Mouse (Mus musculus): Measurements from ENCODE around the gene Prss22. TPM values are rescaled to one million over a fixed set of nuclear protein-coding genes. Genes with fewer than 3 reads are reported as not detected.

Gene Prss22
- polyA plus RNA-seq (2012; rRNA removed): 0.06 TPM in 1 of 2 replicates, not detected in the other

GRCm38 (mm10) chr17:23997901-23998300 lies at the start of gene Prss22:
Gene Prss22, minus strand, starts transcription at chr17:23998100.
- H3K4me1 ChIP-seq (ENCODE audit: control insufficient read depth, insufficient read depth, insufficient read length): 0 out of 2 replicates have a peak, but pooled peaks cover 3% of the 10 kb centered on the region
- no peak for DNase-seq (ENCODE audit: low read depth in 1 of 2, low spot score in 2 of 2)
- no peaks in the 10 kb centered on the region for H3K27me3 ChIP-seq (ENCODE audit: control insufficient read depth, insufficient read depth, low read length)
- no peak within 1 kb of the TSS for H3K4me3 ChIP-seq (ENCODE audit: extremely low read depth, insufficient read depth, insufficient read length)
- TF ChIP-seq CTCF (IDR thresholded peaks at IDR 0.05; ENCODE audit: extremely low read depth, insufficient read depth, insufficient read length, insufficient replicate concordance): no peak
- no peak for TF ChIP-seq POLR2A (IDR thresholded peaks at IDR 0.05; ENCODE audit: low read depth, low read length)
- H3K36me3 ChIP-seq (ENCODE audit: control insufficient read depth, insufficient read depth, low read length): no peaks in the 10 kb centered on the region
- H3K27ac ChIP-seq (ENCODE audit: insufficient read depth, low read length): no peak within 1 kb of the TSS
- WGBS: 84% methylated on average over 2 of the region's 2 CpGs

DNA sequence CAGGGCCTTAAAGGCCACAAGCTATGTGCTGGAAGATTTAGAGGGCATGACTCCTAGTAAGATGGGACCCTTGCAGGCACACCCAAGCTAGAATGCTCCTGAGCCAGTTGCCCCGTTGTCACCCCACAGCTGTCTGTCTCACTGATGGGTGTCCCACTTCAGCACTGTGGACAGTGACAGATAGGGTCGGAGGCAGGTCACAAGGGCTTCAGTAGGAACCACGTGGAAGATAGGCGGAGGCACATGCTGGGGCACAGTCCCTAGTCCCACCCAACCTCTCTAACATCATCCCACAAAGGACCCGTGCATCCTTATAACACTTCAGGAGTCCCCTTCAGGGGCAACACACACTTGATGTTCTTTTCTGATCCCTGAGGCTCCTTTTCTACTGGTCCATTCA lies 48.1 kb upstream of the Prss22 start:
- TF ChIP-seq CTCF (IDR thresholded peaks at IDR 0.05; ENCODE audit: extremely low read depth, insufficient read depth, insufficient read length, insufficient replicate concordance): no peak
- TF ChIP-seq POLR2A (IDR thresholded peaks at IDR 0.05; ENCODE audit: low read depth, low read length): no peak
- H3K36me3 ChIP-seq (ENCODE audit: control insufficient read depth, insufficient read depth, low read length): peaks cover 19% of the 10 kb centered on the region
- no peak overlapping the region for H3K4me3 ChIP-seq (ENCODE audit: extremely low read depth, insufficient read depth, insufficient read length)
- no peaks in the 10 kb centered on the region for H3K4me1 ChIP-seq (ENCODE audit: control insufficient read depth, insufficient read depth, insufficient read length)
- no peaks in the 10 kb centered on the region for H3K27me3 ChIP-seq (ENCODE audit: control insufficient read depth, insufficient read depth, low read length)
- 48% methylated on average over 5 of the region's 5 CpGs for WGBS
- DNase-seq (ENCODE audit: low read depth in 1 of 2, low spot score in 2 of 2): no peak
- H3K27ac ChIP-seq (ENCODE audit: insufficient read depth, low read length): no peak overlapping the region

DNA sequence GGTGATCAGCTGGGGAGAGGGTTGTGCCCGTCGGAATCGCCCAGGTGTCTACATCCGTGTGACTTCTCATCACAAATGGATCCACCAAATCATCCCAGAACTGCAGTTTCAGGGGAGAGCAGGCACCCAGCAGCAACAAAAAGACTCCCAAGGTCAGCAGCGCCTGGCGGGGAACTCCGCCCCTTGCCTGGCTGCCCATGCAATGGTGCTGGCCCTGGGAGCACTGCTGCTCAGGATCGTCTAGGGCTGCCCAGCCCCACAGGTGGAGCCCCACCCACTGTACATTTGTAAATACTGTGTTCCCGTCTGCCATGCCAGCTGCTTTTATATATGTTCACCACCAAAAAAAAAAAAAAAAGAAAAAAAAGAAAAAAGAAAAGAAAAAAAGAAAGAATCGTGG lies 47.7 kb upstream of the Prss22 start:
- no peak for DNase-seq (ENCODE audit: low read depth in 1 of 2, low spot score in 2 of 2)
- Histone ChIP-seq H3K36me3 (ENCODE audit: control insufficient read depth, insufficient read depth, low read length) (peaks cover 17% of the 10 kb centered on the region), H3K27me3 (ENCODE audit: control insufficient read depth, insufficient read depth, low read length) (no peaks in the 10 kb centered on the region), H3K27ac (ENCODE audit: insufficient read depth, low read length) (no peak overlapping the region), H3K4me3 (ENCODE audit: extremely low read depth, insufficient read depth, insufficient read length) (no peak overlapping the region), H3K4me1 (ENCODE audit: control insufficient read depth, insufficient read depth, insufficient read length) (no peaks in the 10 kb centered on the region)
- WGBS: 86% methylated on average over 10 of the region's 10 CpGs
- TF ChIP-seq POLR2A (IDR thresholded peaks at IDR 0.05; ENCODE audit: low read depth, low read length) (no peak), CTCF (IDR thresholded peaks at IDR 0.05; ENCODE audit: extremely low read depth, insufficient read depth, insufficient read length, insufficient replicate concordance) (no peak)

- WGBS: 56% methylated on average over 5 of the region's 5 CpGs
- Histone ChIP-seq H3K36me3 (ENCODE audit: control insufficient read depth, insufficient read depth, low read length) (peaks cover 16% of the 10 kb centered on the region), H3K4me1 (ENCODE audit: control insufficient read depth, insufficient read depth, insufficient read length) (no peaks in the 10 kb centered on the region), H3K4me3 (ENCODE audit: extremely low read depth, insufficient read depth, insufficient read length) (no peak overlapping the region), H3K27me3 (ENCODE audit: control insufficient read depth, insufficient read depth, low read length) (no peaks in the 10 kb centered on the region), H3K27ac (ENCODE audit: insufficient read depth, low read length) (no peak overlapping the region)
- no peak for DNase-seq (ENCODE audit: low read depth in 1 of 2, low spot score in 2 of 2)
- TF ChIP-seq CTCF (IDR thresholded peaks at IDR 0.05; ENCODE audit: extremely low read depth, insufficient read depth, insufficient read length, insufficient replicate concordance) (no peak), POLR2A (IDR thresholded peaks at IDR 0.05; ENCODE audit: low read depth, low read length) (no peak)
These were observed 46.6 kb upstream of the Prss22 start for GRCm38 (mm10) chr17:24044482-24044881.

DNA sequence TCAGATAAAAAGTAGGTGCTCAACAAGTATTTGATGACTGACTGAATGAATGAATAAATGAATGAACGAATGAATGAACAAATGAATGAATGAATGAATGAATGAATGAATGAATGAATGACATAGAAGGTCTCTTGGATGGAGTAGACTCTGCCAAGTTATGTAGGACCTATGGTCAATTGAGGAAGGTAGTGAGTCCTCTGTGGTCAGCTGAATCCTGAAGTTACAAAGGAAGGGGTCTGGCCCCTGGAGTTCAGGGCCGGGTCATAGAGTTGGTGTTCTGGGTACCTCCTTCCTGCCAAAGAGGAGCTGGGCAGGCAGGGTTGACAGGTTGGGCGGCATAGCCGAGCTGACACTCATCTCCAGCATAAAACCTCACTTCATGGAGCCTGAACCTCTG lies 39.9 kb upstream of the Prss22 start, which contains the start of gene Prss27:
Gene Prss27 (plus strand): TSS at position 301 of the 400 bp plus-strand sequence.
- Histone ChIP-seq H3K27me3 (ENCODE audit: control insufficient read depth, insufficient read depth, low read length) (no peaks in the 10 kb centered on the region), H3K4me1 (ENCODE audit: control insufficient read depth, insufficient read depth, insufficient read length) (no peaks in the 10 kb centered on the region), H3K27ac (ENCODE audit: insufficient read depth, low read length) (no peak within 1 kb of the TSS), H3K4me3 (ENCODE audit: extremely low read depth, insufficient read depth, insufficient read length) (no peak within 1 kb of the TSS), H3K36me3 (ENCODE audit: control insufficient read depth, insufficient read depth, low read length) (no peaks in the 10 kb centered on the region)
- no peak for DNase-seq (ENCODE audit: low read depth in 1 of 2, low spot score in 2 of 2)
- TF ChIP-seq CTCF (IDR thresholded peaks at IDR 0.05; ENCODE audit: extremely low read depth, insufficient read depth, insufficient read length, insufficient replicate concordance) (no peak), POLR2A (IDR thresholded peaks at IDR 0.05; ENCODE audit: low read depth, low read length) (no peak)
- WGBS: 58% methylated on average over 4 of the region's 4 CpGs

- no peaks in the 10 kb centered on the region for H3K4me1 ChIP-seq (ENCODE audit: control insufficient read depth, insufficient read depth, insufficient read length)
- no peak for DNase-seq (ENCODE audit: low read depth in 1 of 2, low spot score in 2 of 2)
- WGBS: 54% methylated on average over 13 of the region's 13 CpGs
- no peak for TF ChIP-seq POLR2A (IDR thresholded peaks at IDR 0.05; ENCODE audit: low read depth, low read length)
- TF ChIP-seq CTCF (IDR thresholded peaks at IDR 0.05; ENCODE audit: extremely low read depth, insufficient read depth, insufficient read length, insufficient replicate concordance): no peak
- no peaks in the 10 kb centered on the region for H3K27me3 ChIP-seq (ENCODE audit: control insufficient read depth, insufficient read depth, low read length)
- no peaks in the 10 kb centered on the region for H3K36me3 ChIP-seq (ENCODE audit: control insufficient read depth, insufficient read depth, low read length)
- H3K4me3 ChIP-seq (ENCODE audit: extremely low read depth, insufficient read depth, insufficient read length): no peak overlapping the region
- H3K27ac ChIP-seq (ENCODE audit: insufficient read depth, low read length): no peak overlapping the region
These were observed 39.5 kb upstream of the Prss22 start for GRCm38 (mm10) chr17:24037360-24037759.

- no peak for DNase-seq (ENCODE audit: low read depth in 1 of 2, low spot score in 2 of 2)
- H3K27ac ChIP-seq (ENCODE audit: insufficient read depth, low read length): no peak overlapping the region
- no peak overlapping the region for H3K4me3 ChIP-seq (ENCODE audit: extremely low read depth, insufficient read depth, insufficient read length)
These were observed 39.1 kb upstream of the Prss22 start for GRCm38 (mm10) chr17:24036954-24037353.

More at GRCm38 (mm10) chr17:24036954-24037353, 39.1 kb upstream of the Prss22 start:
- Histone ChIP-seq H3K4me1 (ENCODE audit: control insufficient read depth, insufficient read depth, insufficient read length) (no peaks in the 10 kb centered on the region), H3K36me3 (ENCODE audit: control insufficient read depth, insufficient read depth, low read length) (no peaks in the 10 kb centered on the region), H3K27me3 (ENCODE audit: control insufficient read depth, insufficient read depth, low read length) (no peaks in the 10 kb centered on the region)
- 57% methylated on average over 6 of the region's 6 CpGs for WGBS
- TF ChIP-seq POLR2A (IDR thresholded peaks at IDR 0.05; ENCODE audit: low read depth, low read length): no peak
- no peak for TF ChIP-seq CTCF (IDR thresholded peaks at IDR 0.05; ENCODE audit: extremely low read depth, insufficient read depth, insufficient read length, insufficient replicate concordance)

Measured in spleen, adult 2 months (tissue).